Mouse (Mus musculus): ENCODE data around the gene Trmt13. TPM values are rescaled to one million over a fixed set of nuclear protein-coding genes. Genes with fewer than 3 reads are reported as not detected.

Trmt13 gene
- polyA plus RNA-seq, 1 experiment from 2014 or later, result 25.4 TPM

GRCm38 (mm10) chr3:116622641-116623040, 8.3 kb upstream of the Trmt13 start:
- no peaks in the 10 kb centered on the region; the same call in 1 of the 2 replicates for H3K36me3 ChIP-seq (replicated peaks; ENCODE audit: control insufficient read depth, insufficient read depth, low read depth, low read length)
- H3K9me3 ChIP-seq (replicated peaks; ENCODE audit: control insufficient read depth, low read length), result no peaks in the 10 kb centered on the region

GRCm38 (mm10) chr3:116620636-116621370, 6.4 kb upstream of the Trmt13 start:
- H3K36me3 ChIP-seq (replicated peaks; ENCODE audit: control insufficient read depth, insufficient read depth, low read depth, low read length), result no peaks in the 10 kb centered on the region; the same call in 1 of the 2 replicates
- WGBS, result 93% methylated on average over 7 of the region's 7 CpGs
- DNase-seq (ENCODE audit: low spot score) (no peak), ATAC-seq (replicated peaks; ENCODE audit: insufficient number of reproducible peaks, low FRiP score, low TSS enrichment, low read depth) (no peak)
- H3K4me2 ChIP-seq (ENCODE audit: low read depth, low read length), result no peak overlapping the region
- H3K9ac ChIP-seq (replicated peaks; ENCODE audit: low read length), result no peak overlapping the region
- H3K4me1 ChIP-seq (ENCODE audit: control insufficient read depth, insufficient read depth, low read length), result no peaks in the 10 kb centered on the region
- no peak overlapping the region for H3K27ac ChIP-seq (replicated peaks; ENCODE audit: low read depth, low read length)
- no peaks in the 10 kb centered on the region for H3K27me3 ChIP-seq (ENCODE audit: control insufficient read depth, insufficient read depth, low read length)
- no peaks in the 10 kb centered on the region for H3K9me3 ChIP-seq (replicated peaks; ENCODE audit: control insufficient read depth, low read length)
- H3K4me3 ChIP-seq (ENCODE audit: low read depth, low read length), result no peak overlapping the region

More at GRCm38 (mm10) chr3:116622641-116623040, 8.3 kb upstream of the Trmt13 start:
- Histone ChIP-seq H3K27me3 (ENCODE audit: control insufficient read depth, insufficient read depth, low read length) (no peaks in the 10 kb centered on the region), H3K4me2 (ENCODE audit: low read depth, low read length) (no peak overlapping the region), H3K9ac (replicated peaks; ENCODE audit: low read length) (no peak overlapping the region), H3K4me1 (ENCODE audit: control insufficient read depth, insufficient read depth, low read length) (no peaks in the 10 kb centered on the region), H3K27ac (replicated peaks; ENCODE audit: low read depth, low read length) (no peak overlapping the region), H3K4me3 (ENCODE audit: low read depth, low read length) (no peak overlapping the region)
- DNase-seq (ENCODE audit: low spot score) (no peak), ATAC-seq (replicated peaks; ENCODE audit: insufficient number of reproducible peaks, low FRiP score, low TSS enrichment, low read depth) (no peak)
- 88% methylated on average over 7 of the region's 7 CpGs for WGBS

GRCm38 (mm10) chr3:116618855-116619254, 4.5 kb upstream of the Trmt13 start:
- no peak for DNase-seq (ENCODE audit: low spot score)
- H3K9ac ChIP-seq (replicated peaks; ENCODE audit: low read length), result no peak overlapping the region
- no peaks in the 10 kb centered on the region; the same call in 1 of the 2 replicates for H3K36me3 ChIP-seq (replicated peaks; ENCODE audit: control insufficient read depth, insufficient read depth, low read depth, low read length)
- H3K27me3 ChIP-seq (ENCODE audit: control insufficient read depth, insufficient read depth, low read length), result no peaks in the 10 kb centered on the region
- no peak overlapping the region for H3K4me2 ChIP-seq (ENCODE audit: low read depth, low read length)
- no peaks in the 10 kb centered on the region for H3K9me3 ChIP-seq (replicated peaks; ENCODE audit: control insufficient read depth, low read length)
- H3K27ac ChIP-seq (replicated peaks; ENCODE audit: low read depth, low read length), result no peak overlapping the region
- H3K4me1 ChIP-seq (ENCODE audit: control insufficient read depth, insufficient read depth, low read length), result no peaks in the 10 kb centered on the region
- no peak for ATAC-seq (replicated peaks; ENCODE audit: insufficient number of reproducible peaks, low FRiP score, low TSS enrichment, low read depth)
- no peak overlapping the region for H3K4me3 ChIP-seq (ENCODE audit: low read depth, low read length)
- 85% methylated on average over 6 of the region's 6 CpGs for WGBS

- Histone ChIP-seq H3K27me3 (ENCODE audit: control insufficient read depth, insufficient read depth, low read length) (no peaks in the 10 kb centered on the region), H3K27ac (replicated peaks; ENCODE audit: low read depth, low read length) (no peak overlapping the region), H3K36me3 (replicated peaks; ENCODE audit: control insufficient read depth, insufficient read depth, low read depth, low read length) (no peaks in the 10 kb centered on the region; the same call in none of the 2 replicates), H3K9me3 (replicated peaks; ENCODE audit: control insufficient read depth, low read length) (no peaks in the 10 kb centered on the region), H3K4me2 (ENCODE audit: low read depth, low read length) (no peak overlapping the region), H3K4me3 (ENCODE audit: low read depth, low read length) (no peak overlapping the region), H3K4me1 (ENCODE audit: control insufficient read depth, insufficient read depth, low read length) (no peaks in the 10 kb centered on the region), H3K9ac (replicated peaks; ENCODE audit: low read length) (no peak overlapping the region)
- DNase-seq (ENCODE audit: low spot score) (no peak), ATAC-seq (replicated peaks; ENCODE audit: insufficient number of reproducible peaks, low FRiP score, low TSS enrichment, low read depth) (no peak)
- WGBS, result 90% methylated on average over 8 of the region's 8 CpGs
Observed at GRCm38 (mm10) chr3:116615318-116616068, 1.1 kb upstream of the Trmt13 start.

- Histone ChIP-seq H3K4me2 (ENCODE audit: low read depth, low read length) (no peak overlapping the region), H3K36me3 (replicated peaks; ENCODE audit: control insufficient read depth, insufficient read depth, low read depth, low read length) (no peaks in the 10 kb centered on the region; the same call in 1 of the 2 replicates), H3K4me1 (ENCODE audit: control insufficient read depth, insufficient read depth, low read length) (no peaks in the 10 kb centered on the region), H3K9ac (replicated peaks; ENCODE audit: low read length) (no peak overlapping the region), H3K9me3 (replicated peaks; ENCODE audit: control insufficient read depth, low read length) (no peaks in the 10 kb centered on the region), H3K27ac (replicated peaks; ENCODE audit: low read depth, low read length) (no peak overlapping the region), H3K4me3 (ENCODE audit: low read depth, low read length) (no peak overlapping the region), H3K27me3 (ENCODE audit: control insufficient read depth, insufficient read depth, low read length) (no peaks in the 10 kb centered on the region)
- 75% methylated on average over 9 of the region's 9 CpGs for WGBS
- DNase-seq (ENCODE audit: low spot score), result no peak
- no peak for ATAC-seq (replicated peaks; ENCODE audit: insufficient number of reproducible peaks, low FRiP score, low TSS enrichment, low read depth)
Observed at GRCm38 (mm10) chr3:116604570-116604969, 9.8 kb downstream of the Trmt13 start.

- H3K9me3 ChIP-seq (replicated peaks; ENCODE audit: control insufficient read depth, low read length), result no peaks in the 10 kb centered on the region
- H3K4me1 ChIP-seq (ENCODE audit: control insufficient read depth, insufficient read depth, low read length), result no peaks in the 10 kb centered on the region
- H3K9ac ChIP-seq (replicated peaks; ENCODE audit: low read length), result no peak overlapping the region
- H3K4me3 ChIP-seq (ENCODE audit: low read depth, low read length), result no peak overlapping the region
- H3K36me3 ChIP-seq (replicated peaks; ENCODE audit: control insufficient read depth, insufficient read depth, low read depth, low read length), result no peaks in the 10 kb centered on the region
- H3K4me2 ChIP-seq (ENCODE audit: low read depth, low read length), result no peak overlapping the region
- no peak overlapping the region for H3K27ac ChIP-seq (replicated peaks; ENCODE audit: low read depth, low read length)
- DNase-seq (ENCODE audit: low spot score) (no peak), ATAC-seq (replicated peaks; ENCODE audit: insufficient number of reproducible peaks, low FRiP score, low TSS enrichment, low read depth) (no peak)
- 88% methylated on average over 5 of the region's 5 CpGs for WGBS
- H3K27me3 ChIP-seq (ENCODE audit: control insufficient read depth, insufficient read depth, low read length), result no peaks in the 10 kb centered on the region
Observed at GRCm38 (mm10) chr3:116601781-116602180, 12.6 kb downstream of the Trmt13 start.

GRCm38 (mm10) chr3:116601005-116601404, 13.4 kb downstream of the Trmt13 start:
- Histone ChIP-seq H3K27ac (replicated peaks; ENCODE audit: low read depth, low read length) (no peak overlapping the region), H3K4me3 (ENCODE audit: low read depth, low read length) (no peak overlapping the region), H3K9me3 (replicated peaks; ENCODE audit: control insufficient read depth, low read length) (no peaks in the 10 kb centered on the region), H3K9ac (replicated peaks; ENCODE audit: low read length) (no peak overlapping the region), H3K4me1 (ENCODE audit: control insufficient read depth, insufficient read depth, low read length) (no peaks in the 10 kb centered on the region), H3K4me2 (ENCODE audit: low read depth, low read length) (no peak overlapping the region), H3K36me3 (replicated peaks; ENCODE audit: control insufficient read depth, insufficient read depth, low read depth, low read length) (no peaks in the 10 kb centered on the region), H3K27me3 (ENCODE audit: control insufficient read depth, insufficient read depth, low read length) (no peaks in the 10 kb centered on the region)
- DNase-seq (ENCODE audit: low spot score), result no peak
- WGBS, result 89% methylated on average over 5 of the region's 5 CpGs
- no peak for ATAC-seq (replicated peaks; ENCODE audit: insufficient number of reproducible peaks, low FRiP score, low TSS enrichment, low read depth)

GRCm38 (mm10) chr3:116599705-116600104, 14.7 kb downstream of the Trmt13 start:
- Histone ChIP-seq H3K27ac (replicated peaks; ENCODE audit: low read depth, low read length) (no peak overlapping the region), H3K27me3 (ENCODE audit: control insufficient read depth, insufficient read depth, low read length) (no peaks in the 10 kb centered on the region), H3K4me1 (ENCODE audit: control insufficient read depth, insufficient read depth, low read length) (no peaks in the 10 kb centered on the region), H3K9ac (replicated peaks; ENCODE audit: low read length) (no peak overlapping the region), H3K4me2 (ENCODE audit: low read depth, low read length) (no peak overlapping the region), H3K4me3 (ENCODE audit: low read depth, low read length) (no peak overlapping the region), H3K9me3 (replicated peaks; ENCODE audit: control insufficient read depth, low read length) (no peaks in the 10 kb centered on the region), H3K36me3 (replicated peaks; ENCODE audit: control insufficient read depth, insufficient read depth, low read depth, low read length) (no peaks in the 10 kb centered on the region)
- ATAC-seq (replicated peaks; ENCODE audit: insufficient number of reproducible peaks, low FRiP score, low TSS enrichment, low read depth) (no peak), DNase-seq (ENCODE audit: low spot score) (no peak)
- WGBS, result 83% methylated on average over 2 of the region's 2 CpGs

Measured in embryonic facial prominence, embryonic 11.5 days (tissue).